Comparison of ENCODE assay signal across 8 mouse cellular contexts in genomic region chr4:128730271-128730670, GRCm38 (mm10). TPM values are rescaled to one million over a fixed set of nuclear protein-coding genes. Genes with fewer than 3 reads are reported as not detected.
A peak's percentile ranks its signal among the peaks of the same experiment; 100 is the strongest.
DNase-seq lines count a peak whose midpoint lies in the region; ATAC-seq lines count a peak whose summit lies in the region.

No protein-coding gene starts in this region.

- no peaks in the 10 kb centered on the region for H3K36me3 ChIP-seq in heart, embryonic 16.5 days (ENCODE audit: control insufficient read depth, insufficient read depth)
- H3K36me3 ChIP-seq in hindbrain, embryonic 14.5 days (replicated peaks; ENCODE audit: control insufficient read depth, insufficient read depth) = peaks cover 24% of the 10 kb centered on the region; the same call in 1 of the 2 replicates
- H3K36me3 ChIP-seq in midbrain, embryonic 12.5 days = peaks cover 15% of the 10 kb centered on the region; the same call in 1 of the 2 replicates

- WGBS in heart, embryonic 16.5 days = 46% methylated on average over 6 of the region's 6 CpGs
- 41% methylated on average over 6 of the region's 6 CpGs for WGBS in hindbrain, embryonic 14.5 days
- WGBS in midbrain, embryonic 12.5 days = 59% methylated on average over 6 of the region's 6 CpGs

- H3K27me3 ChIP-seq in heart, embryonic 16.5 days (ENCODE audit: control insufficient read depth, insufficient read depth, low read length) = no peaks in the 10 kb centered on the region
- no peaks in the 10 kb centered on the region for H3K27me3 ChIP-seq in hindbrain, embryonic 14.5 days (ENCODE audit: control insufficient read depth, insufficient read depth, low read length)
- H3K27me3 ChIP-seq in midbrain, embryonic 12.5 days = no peaks in the 10 kb centered on the region

- H3K9me3 ChIP-seq in heart, embryonic 16.5 days (replicated peaks; ENCODE audit: control insufficient read depth, low read length) = no peaks in the 10 kb centered on the region
- no peaks in the 10 kb centered on the region for H3K9me3 ChIP-seq in hindbrain, embryonic 14.5 days (ENCODE audit: control insufficient read depth, low read length)
- H3K9me3 ChIP-seq in midbrain, embryonic 12.5 days = no peaks in the 10 kb centered on the region

- peak overlapping the region; percentile 71 for H3K4me3 ChIP-seq in heart, embryonic 16.5 days (ENCODE audit: low read length)
- peak overlapping the region; percentile 75 for H3K4me3 ChIP-seq in hindbrain, embryonic 14.5 days (replicated peaks; ENCODE audit: low read length)
- H3K4me3 ChIP-seq in midbrain, embryonic 12.5 days = peak overlapping the region; percentile 99

- DNase-seq in heart, postnatal 14 days = no peak
- DNase-seq in brain, adult 2 months (ENCODE audit: low read depth, low spot score) = peak; percentile 29
- no peak for DNase-seq in hindbrain, embryonic 14.5 days (ENCODE audit: low spot score)
- no peak for DNase-seq in adrenal gland, postnatal 25 days
- no peak for DNase-seq in frontal cortex, postnatal 10 days (ENCODE audit: low spot score in 2 of 2)
- DNase-seq in layer of hippocampus, adult 8-10 months (ENCODE audit: low spot score in 2 of 2) = no peak

- H3K9ac ChIP-seq in heart, embryonic 16.5 days (ENCODE audit: low read length) = peak overlapping the region; percentile 98
- peak overlapping the region; percentile 100 for H3K9ac ChIP-seq in hindbrain, embryonic 14.5 days
- peak overlapping the region; percentile 100 for H3K9ac ChIP-seq in midbrain, embryonic 12.5 days (replicated peaks)

- peaks cover 60% of the 10 kb centered on the region for H3K4me1 ChIP-seq in heart, embryonic 16.5 days (ENCODE audit: control insufficient read depth, insufficient read depth, low read length)
- peaks cover 71% of the 10 kb centered on the region for H3K4me1 ChIP-seq in hindbrain, embryonic 14.5 days (replicated peaks; ENCODE audit: control insufficient read depth, insufficient read depth, low read length)
- H3K4me1 ChIP-seq in midbrain, embryonic 12.5 days = peaks cover 78% of the 10 kb centered on the region

- H3K27ac ChIP-seq in heart, embryonic 16.5 days (ENCODE audit: low read length) = peak overlapping the region; percentile 92
- no peak overlapping the region; the same call in none of the 2 replicates for H3K27ac ChIP-seq in hindbrain, embryonic 14.5 days
- H3K27ac ChIP-seq in midbrain, embryonic 12.5 days (replicated peaks) = peak overlapping the region; percentile 96; the same call in 1 of the 2 replicates

- ATAC-seq in heart, embryonic 16.5 days (replicated peaks; ENCODE audit: extremely low read depth, insufficient read depth, low FRiP score) = no peak
- no peak for ATAC-seq in hindbrain, embryonic 14.5 days (ENCODE audit: low FRiP score)
- no peak for ATAC-seq in midbrain, embryonic 12.5 days (ENCODE audit: low FRiP score, low read depth)

- intact Hi-C loops in heart, postnatal 14 days (cut with DNase I) = no loop called here

- peak overlapping the region; percentile 91 for H3K4me2 ChIP-seq in heart, embryonic 16.5 days (ENCODE audit: low read depth, low read length)
- peak overlapping the region; percentile 100 for H3K4me2 ChIP-seq in hindbrain, embryonic 14.5 days (replicated peaks)
- H3K4me2 ChIP-seq in midbrain, embryonic 12.5 days (replicated peaks) = peak overlapping the region; percentile 100

RNA-seq across cellular contexts. Expression of gene A3galt2, which starts 24.9 kb away (rescaled TPM):
- polyA plus RNA-seq in heart, embryonic 16.5 days (2015; fragmentation: Nextera tagmentation; extraction: Ambion mirVana) = 0.04 and 0.11 TPM in 2 replicates
- total RNA-seq in heart, postnatal 14 days (2021) = under 1 TPM; 0.20 to 0.33 TPM
- polyA plus RNA-seq in hindbrain, embryonic 14.5 days (2014; fragmentation: Nextera tagmentation; extraction: Ambion mirVana) = 0.21 and 0.41 TPM in 2 replicates
- 0.56 and 0.59 TPM in 2 replicates for polyA plus RNA-seq in midbrain, embryonic 12.5 days (2016; fragmentation: Nextera tagmentation; extraction: Ambion mirVana)
- total RNA-seq in adrenal gland, postnatal 25 days (2021) = 0.27 TPM in 1 of 2 replicates, not detected in the other
- under 1 TPM; 0.13 to 0.53 (median 0.22) TPM for total RNA-seq in layer of hippocampus, adult 8-10 months (2022)
